Mouse (Mus musculus) thymus, postnatal 4 days (tissue): ENCODE results near the gene Ino80b.

Source experiments
- DNase-seq: peaks from one replicate; pipeline ENCODE4 v3.0.0; 2021

Gene Ino80b

DNA sequence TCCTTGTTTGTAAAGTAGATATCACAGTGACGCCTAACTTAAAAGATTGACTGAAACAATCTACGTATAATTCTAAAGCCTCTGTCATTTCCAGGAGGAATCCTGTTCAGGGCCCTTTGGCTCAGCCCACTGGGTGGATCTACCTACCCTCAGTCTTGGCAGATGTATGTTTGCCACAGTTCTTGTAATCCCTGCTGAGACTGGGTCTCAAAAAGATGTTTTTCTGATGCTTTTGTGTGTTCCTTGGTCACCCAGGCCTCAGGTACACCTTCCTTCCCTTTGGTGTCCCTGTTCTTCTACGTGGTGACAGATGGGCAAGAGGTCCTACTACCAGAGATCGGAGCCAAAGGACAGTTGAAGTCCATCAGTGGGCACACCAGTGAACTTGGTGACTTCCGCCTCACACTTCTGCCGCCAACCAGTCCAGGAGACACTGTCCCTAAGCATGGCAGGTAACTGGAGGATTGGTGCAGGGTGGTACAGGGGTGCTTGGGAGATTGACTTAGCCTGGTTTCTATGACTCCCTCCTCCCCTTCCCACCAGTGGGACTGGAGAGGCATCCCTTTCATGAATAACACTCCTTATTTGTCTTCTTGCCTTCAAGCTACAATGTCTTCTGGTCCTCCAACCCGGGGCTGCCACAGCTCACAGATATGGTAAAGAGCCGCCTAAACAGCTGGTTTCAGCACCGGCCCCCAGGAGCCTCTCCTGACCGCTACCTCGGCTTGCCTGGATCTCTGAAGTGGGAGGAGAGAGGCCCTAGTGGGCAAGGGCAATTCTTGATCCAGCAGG, 8.7 kb downstream of the Ino80b start:
- DNase-seq: no peak

DNA sequence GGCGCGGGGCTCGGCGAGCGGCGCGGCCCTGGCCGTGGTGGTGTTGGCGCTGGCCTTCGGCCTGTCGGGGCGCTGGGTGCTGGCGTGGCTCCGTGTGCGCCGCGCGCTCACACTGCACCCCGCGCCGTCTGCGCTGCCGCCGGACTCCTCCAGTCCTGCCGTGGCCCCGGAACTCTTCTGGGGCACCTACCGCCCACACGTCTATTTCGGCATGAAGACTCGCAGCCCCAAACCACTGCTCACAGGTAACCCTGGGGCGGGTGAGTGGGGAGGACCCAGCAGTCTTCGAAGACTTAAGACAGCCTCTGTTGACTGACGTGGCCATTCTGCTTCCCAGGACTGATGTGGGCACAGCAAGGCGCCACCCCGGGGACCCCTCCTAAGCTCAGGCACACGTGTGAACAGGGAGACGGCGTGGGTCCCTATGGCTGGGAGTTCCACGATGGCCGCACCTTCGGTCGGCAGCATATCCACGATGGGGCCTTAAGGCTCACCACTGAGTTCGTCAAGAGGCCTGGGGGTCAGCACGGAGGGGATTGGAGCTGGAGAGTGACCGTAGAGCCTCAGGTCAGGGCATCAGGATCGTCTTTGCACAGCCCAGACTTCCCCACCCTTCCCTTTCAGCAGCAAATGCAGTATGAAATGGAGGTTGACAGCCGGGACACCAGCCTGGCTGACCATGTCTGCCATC, 9.4 kb downstream of the Ino80b start:
- DNase-seq: peak; percentile 59

DNA sequence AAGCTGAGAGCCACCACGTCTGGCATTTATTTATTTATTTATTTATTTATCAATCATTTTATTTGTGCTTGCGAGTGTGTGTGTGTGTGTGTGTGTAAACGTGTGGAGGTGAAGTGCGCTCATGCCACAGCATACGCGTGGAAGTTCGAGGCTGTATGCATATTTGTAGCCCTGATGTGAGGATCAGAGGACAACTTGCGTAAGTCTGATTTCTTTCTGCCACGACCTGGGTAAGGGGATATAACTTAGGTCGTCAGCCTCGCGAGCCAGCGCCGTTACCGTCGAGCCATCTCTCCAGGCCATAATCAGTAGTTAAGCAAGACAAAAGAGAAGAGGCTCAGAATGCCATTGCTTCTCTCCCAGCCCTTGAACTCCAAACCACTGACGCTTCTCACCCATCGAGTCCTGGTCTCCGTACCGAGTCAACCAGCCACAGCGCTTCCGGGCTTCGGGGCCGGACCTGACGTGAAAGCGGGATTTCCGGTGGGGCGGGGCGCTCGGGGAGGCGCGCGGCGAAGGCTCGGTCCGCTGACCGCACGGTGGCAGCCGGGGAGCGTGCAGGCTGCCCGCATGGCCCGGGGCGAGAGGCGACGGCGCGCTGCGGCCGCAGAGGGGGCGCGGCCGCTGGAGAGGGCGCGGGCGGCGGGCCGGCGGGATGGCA, 10.1 kb downstream of the Ino80b start, which contains the start of gene Mogs:
Gene Mogs, plus strand, starts transcription at position 486 of the 661 bp plus-strand sequence.
- DNase-seq: peak; percentile 94

DNA sequence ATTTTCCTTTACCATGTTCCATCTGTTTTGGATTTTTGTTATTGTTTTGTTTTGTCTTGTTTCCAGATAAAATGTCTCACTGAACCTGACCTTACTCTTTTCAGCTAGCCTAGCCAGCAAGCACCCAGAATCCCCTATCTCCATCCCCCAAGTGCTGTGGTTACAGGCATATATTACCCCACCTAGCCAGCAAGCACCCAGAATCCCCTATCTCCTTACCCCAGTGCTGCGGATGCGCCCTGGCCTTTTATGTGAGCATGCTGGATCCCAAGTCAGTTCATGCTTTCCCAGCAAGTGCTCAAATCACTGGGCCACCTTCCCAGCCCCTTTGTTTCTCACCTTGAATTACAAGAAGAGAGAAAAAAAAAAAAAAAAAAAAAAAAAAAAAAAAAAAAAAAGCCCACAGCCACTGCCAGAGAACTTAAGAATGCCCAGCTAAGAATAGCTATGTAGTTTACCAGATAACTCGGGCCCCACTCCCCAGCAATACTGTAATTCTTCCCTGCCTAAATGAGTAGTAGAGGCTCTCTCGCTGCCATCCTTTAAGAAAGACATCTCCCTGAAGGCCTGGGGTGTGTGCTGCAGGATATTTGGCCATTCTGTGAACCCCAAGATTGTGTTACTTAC, 13.6 kb downstream of the Ino80b start:
- DNase-seq: no peak

DNA sequence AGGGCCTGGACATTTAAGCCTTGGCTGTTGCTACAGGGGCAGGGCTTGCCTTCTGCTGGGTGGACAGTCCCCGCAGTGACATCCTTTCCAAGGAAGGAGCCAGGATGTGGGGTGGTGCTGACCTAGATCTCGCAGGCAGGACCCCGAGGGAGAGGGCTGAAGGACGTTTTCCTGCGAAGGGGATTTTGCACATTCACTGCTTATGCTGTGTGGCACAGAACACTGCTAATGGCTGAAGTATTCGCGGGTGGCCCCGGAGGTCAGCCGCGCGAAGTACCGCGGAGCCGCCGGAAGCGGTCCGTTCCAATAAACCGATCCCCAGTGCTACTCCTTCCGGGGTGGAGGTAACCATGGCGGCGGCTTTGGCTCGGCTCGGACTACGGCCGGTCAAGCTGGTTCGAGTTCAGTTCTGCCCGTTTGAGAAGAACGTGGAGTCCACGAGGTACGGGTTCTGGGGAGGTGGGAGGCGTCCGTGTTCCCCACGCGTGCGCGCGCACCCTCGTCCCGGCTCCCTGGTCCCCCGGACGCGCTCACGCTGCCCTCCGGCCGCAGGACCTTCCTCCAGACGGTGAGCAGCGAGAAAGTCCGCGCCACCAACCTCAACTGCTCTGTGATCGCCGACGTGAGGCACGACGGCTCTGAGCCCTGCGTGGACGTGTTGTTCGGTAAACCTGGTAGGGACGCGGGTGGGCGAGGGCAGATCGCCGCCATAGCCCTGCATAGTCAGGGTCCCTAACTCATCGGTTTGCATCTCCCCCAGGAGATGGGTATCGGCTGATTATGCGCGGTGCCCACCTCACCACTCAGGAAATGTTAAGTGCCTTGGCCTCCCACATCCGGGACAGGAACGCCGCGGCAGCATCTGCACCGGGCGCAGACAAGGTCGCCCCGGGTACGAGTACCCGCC, 16.2 kb downstream of the Ino80b start, which contains the start of gene Mrpl53:
Gene Mrpl53, plus strand, starts transcription at position 279 of the 907 bp plus-strand sequence.
- peak; percentile 80 for DNase-seq

DNA sequence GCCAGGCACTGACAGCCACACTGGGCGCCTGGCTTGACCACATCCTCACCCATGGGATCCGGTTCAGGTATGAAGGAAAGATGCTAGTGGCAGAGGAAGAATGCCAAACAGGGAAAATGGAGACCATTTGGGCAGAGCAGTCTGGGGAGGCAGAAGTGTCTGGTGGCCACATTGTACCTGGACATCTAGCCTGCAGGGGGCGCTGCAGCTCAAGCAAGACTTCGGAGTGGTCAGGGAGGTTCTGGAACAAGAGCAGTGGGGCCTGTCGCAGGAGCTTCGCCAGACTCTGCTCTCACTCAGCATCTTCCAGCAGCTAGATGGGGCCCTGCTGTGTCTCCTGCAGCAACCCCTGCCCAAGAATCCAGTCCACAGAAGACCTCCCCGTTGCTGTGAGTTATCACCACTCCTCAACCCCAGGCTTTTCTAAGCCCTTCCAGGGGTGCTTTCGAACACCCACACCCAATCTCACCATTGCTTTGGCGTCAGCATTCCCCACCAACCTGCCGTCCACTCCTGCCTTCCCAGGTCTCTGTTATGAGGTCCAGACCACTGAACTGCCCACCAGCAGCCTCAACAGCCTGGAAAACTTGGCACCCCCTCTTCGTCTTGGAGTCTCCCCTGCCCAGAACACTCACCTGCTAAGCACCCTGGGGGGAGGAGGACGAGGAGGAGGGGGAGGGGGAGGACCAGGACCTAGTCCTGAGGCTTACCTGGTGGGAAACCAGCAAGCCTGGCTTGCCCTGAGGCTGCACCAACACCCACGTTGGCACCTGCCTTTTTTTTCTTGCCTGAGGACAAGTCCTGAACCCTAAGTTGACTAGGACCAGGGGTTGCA, 17.4 kb downstream of the Ino80b start:
- DNase-seq: peak; percentile 94

DNA sequence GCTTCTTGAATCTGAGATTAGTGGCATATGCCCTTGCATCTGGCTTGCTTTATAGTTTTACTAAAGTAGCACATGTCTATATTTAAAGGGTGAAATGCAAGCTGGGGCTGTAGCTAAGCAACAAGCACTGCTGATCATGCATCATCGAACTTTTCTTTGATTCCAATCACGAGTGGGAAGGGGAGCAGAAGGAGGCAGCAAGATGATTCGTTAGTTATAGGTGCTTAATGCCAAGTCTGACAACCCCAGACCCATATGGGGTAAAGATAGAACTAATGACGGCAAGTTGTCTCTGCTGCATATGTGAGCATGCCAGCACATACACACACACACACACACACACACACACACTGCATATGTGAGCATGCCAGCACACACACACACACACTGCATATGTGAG, 21.1 kb downstream of the Ino80b start:
- DNase-seq: no peak

DNA sequence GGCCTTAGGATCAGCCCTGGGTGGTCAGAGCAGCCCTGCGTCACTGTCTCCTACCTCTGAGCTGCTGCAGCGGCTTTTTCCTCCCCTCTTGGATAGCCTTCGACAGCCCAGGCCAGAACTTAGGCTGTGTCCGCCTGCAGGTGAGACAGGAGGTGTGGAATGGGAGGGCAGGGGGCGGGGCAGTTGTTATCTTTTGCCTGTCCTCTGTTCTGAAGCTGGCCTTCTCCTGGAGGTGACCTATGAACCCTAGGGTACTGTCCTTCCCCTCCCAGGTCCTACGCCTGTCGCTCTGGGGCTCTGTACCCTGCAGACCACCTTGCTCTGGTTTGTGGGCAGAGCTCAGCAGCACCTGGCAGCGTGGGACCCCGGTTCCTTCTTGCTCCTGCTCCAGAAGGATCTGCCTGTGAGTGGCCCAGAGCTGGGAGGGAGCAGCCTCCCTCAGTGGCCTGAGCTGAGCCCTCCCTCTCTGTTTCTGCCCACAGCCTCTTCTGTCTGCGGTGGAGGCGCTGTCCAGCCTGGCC, 22.0 kb downstream of the Ino80b start:
- DNase-seq: no peak

DNA sequence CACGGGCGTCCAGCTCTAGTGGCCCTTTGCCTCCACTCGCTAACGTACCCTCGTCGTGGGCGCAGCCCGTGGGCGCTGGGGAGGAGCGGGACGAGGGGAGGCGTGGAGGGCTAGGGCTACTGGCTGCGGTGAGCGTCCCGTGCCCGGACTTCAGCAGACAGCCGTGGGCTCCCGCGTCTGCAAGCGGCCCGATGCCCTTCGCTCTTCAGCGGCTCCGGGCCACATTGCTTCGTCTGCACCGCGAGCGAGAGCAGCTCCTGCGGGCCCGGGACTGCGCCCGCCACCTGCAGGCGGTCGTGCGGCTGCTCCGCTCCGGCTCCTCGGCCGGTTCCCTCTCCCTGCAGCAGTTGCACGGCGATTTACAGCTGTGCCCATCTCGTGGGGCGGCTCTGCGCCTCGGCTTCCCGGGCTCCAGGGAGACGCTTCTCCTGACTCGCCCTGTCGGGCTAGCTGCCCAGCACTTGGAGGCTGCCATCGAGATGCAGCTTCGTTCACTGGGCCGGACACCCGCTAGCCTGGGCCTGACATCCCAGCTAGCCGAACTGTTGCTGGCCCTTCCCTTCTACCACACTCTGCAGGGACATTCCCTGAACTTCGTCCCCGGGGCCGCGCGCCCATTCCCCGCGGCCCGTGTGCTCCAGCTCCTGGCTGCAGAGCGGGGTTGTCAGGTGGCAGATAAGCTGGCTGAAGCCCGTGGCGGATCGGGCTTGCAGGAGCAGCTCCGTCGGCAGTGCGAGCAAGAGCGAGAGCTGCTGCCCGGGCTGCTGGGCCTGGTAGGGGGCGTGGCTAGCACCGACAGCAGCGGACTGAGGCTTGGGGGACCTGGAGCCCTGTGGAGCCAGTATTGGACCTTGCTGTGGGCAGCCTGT, 23.3 kb downstream of the Ino80b start:
- DNase-seq: peak; percentile 88

DNA sequence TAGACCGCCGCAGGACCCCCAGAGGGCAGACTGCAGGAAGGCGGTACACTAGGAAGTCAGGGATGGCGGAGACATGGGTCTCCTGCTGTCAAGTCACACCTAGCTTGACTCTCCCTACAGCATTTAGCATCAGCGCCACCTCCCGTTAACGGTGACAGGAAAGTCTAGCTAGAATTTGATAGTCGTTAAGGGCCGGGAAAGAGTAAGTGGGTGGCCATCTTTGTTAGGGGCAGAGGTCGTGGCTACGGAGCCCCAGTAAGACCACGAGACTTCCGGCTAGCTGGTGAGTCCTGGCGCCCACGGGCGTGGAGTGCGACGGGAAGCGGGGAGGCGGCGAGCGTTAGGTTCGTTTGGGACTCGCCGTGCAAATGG, 23.9 kb downstream of the Ino80b start, which contains the start of the genes Ccdc142 and Gm42688:
Gene Ccdc142, plus strand, starts transcription at position 286 of the 372 bp plus-strand sequence.
Gene Gm42688, plus strand, starts transcription at position 302 of the 372 bp plus-strand sequence.
- peak; percentile 94 for DNase-seq

DNA sequence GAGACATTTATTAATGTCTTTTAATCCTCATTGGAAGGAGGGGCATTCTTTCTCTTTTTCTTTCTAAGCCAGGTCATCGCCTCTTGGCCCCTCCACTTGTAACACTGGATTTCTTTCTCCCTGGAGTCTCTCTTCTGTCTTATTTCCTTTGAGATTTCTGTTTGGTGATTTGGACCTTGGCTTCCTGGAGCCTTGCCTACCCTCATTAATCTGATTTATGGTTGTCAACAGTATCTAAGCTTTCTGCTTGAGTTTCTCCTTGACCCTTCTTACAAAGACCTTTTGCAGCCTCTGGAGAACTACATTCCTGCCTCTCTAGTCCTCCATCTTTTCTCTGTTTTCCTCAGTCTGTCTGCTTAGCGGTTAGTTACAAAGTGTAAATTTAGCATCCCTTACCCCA, 26.8 kb downstream of the Ino80b start:
- no peak for DNase-seq

DNA sequence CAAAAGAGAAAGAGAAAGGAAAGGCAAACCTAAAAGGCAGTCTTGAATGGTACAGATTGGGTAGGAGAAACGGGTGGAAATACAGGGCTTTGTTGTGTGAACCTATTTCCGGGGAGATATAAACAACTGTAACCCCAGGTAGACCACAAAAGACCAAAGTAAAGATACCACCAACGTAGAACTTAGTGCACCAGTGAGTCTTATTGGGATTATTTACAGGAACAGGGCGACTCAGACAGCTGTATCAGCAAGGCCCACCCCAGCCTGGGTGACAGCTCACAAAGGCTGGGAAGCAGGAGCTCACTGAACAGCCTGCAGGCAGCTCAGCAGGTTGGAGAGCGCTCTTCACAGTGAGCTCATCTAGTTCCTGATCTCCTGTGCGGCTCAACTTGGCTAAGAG, 29.3 kb downstream of the Ino80b start:
- DNase-seq: peak; percentile 59

DNA sequence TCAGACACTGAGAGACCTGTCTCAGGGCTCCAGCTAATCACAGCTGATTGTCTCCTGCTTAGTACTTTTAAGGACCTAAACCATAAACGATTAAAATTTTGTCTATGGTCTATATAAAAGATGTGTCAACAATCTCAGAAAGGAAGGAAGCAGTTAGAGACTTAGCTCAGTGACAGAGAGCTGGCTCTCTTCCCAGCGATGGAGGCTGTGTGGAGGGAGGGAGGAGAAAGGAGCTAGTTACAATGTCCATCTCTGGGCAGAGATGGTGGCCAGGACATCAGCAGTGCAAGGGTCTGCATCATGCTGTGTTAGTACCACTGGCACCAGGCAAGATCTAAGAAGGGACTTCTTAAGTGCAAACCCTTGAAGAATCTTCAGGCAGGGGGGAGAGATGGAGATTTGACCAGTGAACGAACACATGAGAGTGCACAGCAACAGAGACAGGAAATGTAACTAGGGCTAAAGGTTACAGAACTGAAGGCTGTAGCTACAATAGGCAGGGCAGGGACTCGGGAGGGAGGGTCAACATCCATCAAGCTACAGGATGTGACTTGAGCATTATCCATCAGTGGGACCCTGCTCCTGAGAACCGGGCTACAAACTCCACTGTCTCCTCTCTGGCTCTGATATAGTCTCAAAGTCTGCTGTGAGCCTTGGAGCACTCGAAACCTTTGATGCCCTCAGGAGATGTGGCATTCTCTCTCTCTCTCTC, 32.7 kb downstream of the Ino80b start:
- DNase-seq: no peak

DNA sequence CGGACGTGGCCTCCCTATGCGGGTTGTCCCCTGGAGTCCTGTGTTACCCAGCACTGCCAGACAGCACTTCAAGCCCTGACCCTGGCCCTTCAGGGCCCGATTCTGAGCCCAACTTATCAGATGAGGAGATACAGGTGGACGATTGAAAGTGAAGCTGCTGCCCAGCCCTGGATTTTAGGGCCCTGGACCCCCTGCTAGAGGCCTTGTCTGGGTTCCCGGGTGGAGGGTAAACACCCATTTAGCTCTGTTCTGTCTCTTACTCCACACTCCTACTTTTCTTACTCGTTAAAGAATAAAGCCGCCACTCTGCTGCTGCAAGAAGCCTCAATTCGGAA, 37.3 kb downstream of the Ino80b start:
- no peak for DNase-seq

DNA sequence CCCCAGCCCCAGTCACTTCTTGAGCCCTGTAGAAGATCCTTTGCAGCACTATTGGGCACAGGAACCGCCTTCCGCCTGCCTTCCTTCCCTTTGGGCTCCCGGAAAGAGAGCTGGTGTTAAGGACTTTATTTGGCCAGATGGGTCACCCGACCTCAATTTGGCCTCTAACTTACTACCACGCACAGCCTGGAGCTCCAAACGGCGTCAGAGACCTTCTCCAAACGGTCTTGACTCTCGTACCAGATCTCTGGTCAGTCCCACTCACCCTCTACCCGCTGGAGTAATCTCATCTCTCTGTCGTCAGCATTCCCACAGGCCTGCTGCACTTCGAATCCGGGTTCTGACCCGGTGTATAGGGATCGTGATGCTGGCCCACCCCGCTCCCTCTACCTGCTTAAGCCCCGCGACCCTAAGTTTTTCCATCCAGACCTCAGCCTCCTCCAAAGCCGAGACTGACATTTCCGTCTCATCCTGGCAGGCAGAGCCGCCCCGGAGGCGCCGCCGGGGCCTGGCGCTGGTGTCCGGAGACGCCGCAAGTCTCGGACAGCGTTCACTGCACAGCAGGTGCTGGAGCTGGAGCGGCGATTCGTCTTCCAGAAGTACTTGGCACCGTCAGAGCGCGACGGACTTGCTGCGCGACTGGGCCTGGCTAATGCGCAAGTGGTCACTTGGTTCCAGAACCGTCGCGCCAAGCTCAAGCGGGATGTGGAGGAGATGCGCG, 37.9 kb downstream of the Ino80b start:
- no peak for DNase-seq

DNA sequence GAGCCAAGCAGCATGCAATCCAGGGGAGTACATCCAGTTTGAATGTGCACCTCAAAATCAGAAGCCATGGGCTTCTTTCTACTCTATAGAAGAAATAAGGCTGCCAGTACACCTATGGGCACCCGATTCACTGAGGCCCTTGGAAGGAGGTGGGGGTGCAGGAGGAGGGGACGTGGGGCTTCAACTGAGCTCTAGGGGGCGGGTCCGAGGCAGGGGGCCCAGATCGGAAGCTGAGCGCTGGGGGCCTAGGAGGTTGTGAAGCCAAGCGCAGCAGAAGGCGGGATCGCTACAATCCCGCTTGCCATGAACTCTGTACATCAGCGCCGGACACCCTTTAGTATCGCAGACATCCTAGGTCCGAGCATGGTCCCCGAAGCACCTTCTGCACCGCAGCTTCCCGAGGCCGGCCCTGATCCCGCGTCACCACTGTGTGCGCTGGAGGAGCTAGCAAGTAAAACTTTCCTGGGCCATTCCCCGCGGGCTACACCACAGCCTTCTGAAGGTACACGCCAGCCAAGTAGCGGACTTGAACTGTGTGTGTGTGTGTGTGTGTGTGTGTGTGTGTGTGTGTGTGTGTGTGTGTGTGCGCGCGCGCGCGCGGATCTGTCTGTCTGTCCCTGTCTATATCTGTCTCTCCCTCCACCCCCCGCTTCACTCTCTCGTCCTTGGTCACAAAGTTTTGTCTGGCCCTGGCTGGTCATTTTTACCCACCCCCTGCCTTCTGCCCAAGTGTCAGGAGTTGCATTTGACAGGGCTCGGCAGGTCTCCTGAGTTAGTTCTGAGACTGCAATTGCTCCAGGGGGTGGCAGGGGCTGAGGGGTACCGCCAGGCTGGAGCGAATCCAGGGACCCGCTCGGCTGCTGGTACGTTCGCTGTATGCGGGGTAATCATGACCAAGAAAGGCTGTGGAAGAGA, 38.9 kb downstream of the Ino80b start, which contains the start of gene Lbx2:
Gene Lbx2, plus strand, starts transcription at position 247 of the 915 bp plus-strand sequence.
- peak; percentile 70 for DNase-seq

DNA sequence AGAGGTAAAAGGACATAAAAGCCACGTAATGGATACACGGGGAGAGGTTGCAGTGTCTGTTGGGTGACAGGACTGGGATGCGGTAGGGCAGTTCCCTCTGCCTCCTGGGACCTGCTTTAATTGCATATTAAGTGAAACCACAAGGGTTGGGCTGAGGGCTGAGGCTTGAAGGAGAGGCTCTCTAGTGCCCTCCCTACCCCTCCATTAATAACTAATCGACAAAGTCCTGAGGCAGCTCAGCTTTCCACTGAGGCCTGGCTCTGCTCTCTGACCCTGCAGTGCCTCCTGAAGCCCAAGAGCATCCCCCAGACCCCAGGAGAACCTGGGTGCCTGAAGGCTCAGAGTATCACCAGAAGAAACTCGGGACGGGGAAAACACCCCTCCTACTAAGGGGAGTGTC, 40.8 kb downstream of the Ino80b start:
- no peak for DNase-seq
